Mouse (Mus musculus): ENCODE results near the gene Pigc.

GRCm38 (mm10) chr1:162017975-162018600, 49.1 kb downstream of the Pigc start:
- TF ChIP-seq CTCF (IDR thresholded peaks at IDR 0.05; ENCODE audit: low read depth, low read length) (no peak), POLR2A (IDR thresholded peaks at IDR 0.05; ENCODE audit: extremely low read depth, insufficient read depth, low read length) (no peak)
